Mouse (Mus musculus) hindbrain, embryonic 12.5 days (tissue): ENCODE data around the gene Sdccag8. TPM values are rescaled to one million over a fixed set of nuclear protein-coding genes. Genes with fewer than 3 reads are reported as not detected.
A peak's percentile ranks its signal among the peaks of the same experiment; 100 is the strongest.
"Not testable (repeated sequence)": the region's sequence is repeated elsewhere in the genome, so short reads cannot be mapped to it uniquely, and the experiment has no call there.

Source experiments
- ATAC-seq: fragments of 200-750 bp; cut with Nextera tagmentation; 2 replicates; pipeline ENCODE4 v1.8.0; 2017; ENCODE audit warnings: moderate TSS enrichment; ENCODE audit not compliant: low FRiP score
- H3K27ac ChIP-seq: fragments of 300-500 bp; sonication (generic); 2 replicates; pipeline ENCODE4 v1.5.1; 2016; ENCODE audit warnings: mild to moderate bottlenecking
- H3K27me3 ChIP-seq: fragments of 300-500 bp; sonication (generic); 2 replicates; pipeline ENCODE4 v1.6.1; 2016; ENCODE audit warnings: mild to moderate bottlenecking
- H3K36me3 ChIP-seq: fragments of 300-500 bp; sonication (generic); 2 replicates; pipeline ENCODE4 v1.6.1; 2016; ENCODE audit warnings: mild to moderate bottlenecking
- H3K4me1 ChIP-seq: fragments of 300-500 bp; sonication (generic); 2 replicates; pipeline ENCODE4 v1.6.1; 2016
- H3K4me2 ChIP-seq: fragments of 300-500 bp; sonication (generic); replicated peaks from 2 replicates; pipeline ENCODE4 v1.6.1; 2016; ENCODE audit warnings: mild to moderate bottlenecking
- H3K4me3 ChIP-seq: fragments of 300-500 bp; sonication (generic); 2 replicates; pipeline ENCODE4 v1.5.1; 2016; ENCODE audit warnings: mild to moderate bottlenecking
- H3K9ac ChIP-seq: fragments of 300-500 bp; sonication (generic); 2 replicates; pipeline ENCODE4 v1.6.1; 2016; ENCODE audit warnings: mild to moderate bottlenecking, moderate library complexity
- H3K9me3 ChIP-seq: fragments of 300-500 bp; sonication (generic); replicated peaks from 2 replicates; pipeline ENCODE4 v1.6.1; 2016; ENCODE audit warnings: mild to moderate bottlenecking
- WGBS: fragments of 180-500 bp; shearing (Covaris S2); methylation state at CpG from one replicate; pipeline ENCODE4 v1.1.7; 2016; 5-methylcytosine and 5-hydroxymethylcytosine counted together
- polyA plus RNA-seq: library from polyadenylated mRNA; unstranded; fragments of >200 nt; fragmentation: Nextera tagmentation; extraction: Ambion mirVana; gene quantifications from 2 replicates; pipeline ENCODE4 v1.2.1, GENCODE M21; 2016

Gene Sdccag8
- polyA plus RNA-seq, 1 experiment from 2014 or later = 24.8 TPM

GRCm38 (mm10) chr1:176832607-176833006 lies 18.1 kb downstream of the Sdccag8 start:
- Histone ChIP-seq H3K27ac (no peak overlapping the region), H3K9me3 (no peaks in the 10 kb centered on the region), H3K36me3 (peaks cover 4% of the 10 kb centered on the region; the same call in 1 of the 2 replicates), H3K27me3 (peaks cover 11% of the 10 kb centered on the region), H3K9ac (no peak overlapping the region), H3K4me1 (peaks cover 9% of the 10 kb centered on the region), H3K4me2 (no peak overlapping the region), H3K4me3 (no peak overlapping the region)
- no peak for ATAC-seq
- 89% methylated on average over 8 of the region's 8 CpGs for WGBS

- ATAC-seq = no peak
- H3K9me3 ChIP-seq = no peaks in the 10 kb centered on the region
- H3K4me3 ChIP-seq = no peak overlapping the region
- H3K9ac ChIP-seq = no peak overlapping the region
- H3K36me3 ChIP-seq = peaks cover 4% of the 10 kb centered on the region; the same call in 1 of the 2 replicates
- H3K27ac ChIP-seq = no peak overlapping the region
- H3K27me3 ChIP-seq = peaks cover 11% of the 10 kb centered on the region
- peaks cover 9% of the 10 kb centered on the region for H3K4me1 ChIP-seq
- H3K4me2 ChIP-seq = no peak overlapping the region
These were observed 18.8 kb downstream of the Sdccag8 start for GRCm38 (mm10) chr1:176833257-176833656.

- Histone ChIP-seq H3K4me3 (no peak overlapping the region), H3K9me3 (no peaks in the 10 kb centered on the region), H3K4me2 (no peak overlapping the region), H3K27me3 (peaks cover 11% of the 10 kb centered on the region), H3K9ac (no peak overlapping the region), H3K27ac (no peak overlapping the region), H3K36me3 (peaks cover 4% of the 10 kb centered on the region; the same call in 1 of the 2 replicates), H3K4me1 (peaks cover 9% of the 10 kb centered on the region)
- ATAC-seq = no peak
- WGBS = 89% methylated on average over 3 of the region's 3 CpGs
These were observed 19.5 kb downstream of the Sdccag8 start for GRCm38 (mm10) chr1:176833948-176834347.

GRCm38 (mm10) chr1:176834880-176835279 lies 20.4 kb downstream of the Sdccag8 start:
- 46% methylated on average over 6 of the region's 6 CpGs for WGBS
- no peak overlapping the region for H3K27ac ChIP-seq
- no peaks in the 10 kb centered on the region for H3K9me3 ChIP-seq
- peaks cover 4% of the 10 kb centered on the region; the same call in 1 of the 2 replicates for H3K36me3 ChIP-seq
- H3K4me2 ChIP-seq = no peak overlapping the region
- peaks cover 11% of the 10 kb centered on the region for H3K27me3 ChIP-seq
- H3K4me1 ChIP-seq = peaks cover 9% of the 10 kb centered on the region
- no peak overlapping the region for H3K4me3 ChIP-seq
- ATAC-seq = no peak
- no peak overlapping the region for H3K9ac ChIP-seq

GRCm38 (mm10) chr1:176835501-176836294 lies 21.2 kb downstream of the Sdccag8 start:
- Histone ChIP-seq H3K9me3 (no peaks in the 10 kb centered on the region), H3K4me1 (peaks cover 9% of the 10 kb centered on the region), H3K27ac (no peak overlapping the region), H3K4me3 (peak overlapping the region; percentile 37), H3K36me3 (peaks cover 4% of the 10 kb centered on the region; the same call in 1 of the 2 replicates), H3K4me2 (peak overlapping the region; percentile 77), H3K27me3 (peaks cover 11% of the 10 kb centered on the region), H3K9ac (peak overlapping the region; percentile 62)
- 1% methylated on average over 41 of the region's 41 CpGs for WGBS
- no peak for ATAC-seq

- peaks cover 11% of the 10 kb centered on the region for H3K27me3 ChIP-seq
- not testable (repeated sequence) for H3K4me2 ChIP-seq, H3K9me3 ChIP-seq, H3K36me3 ChIP-seq, H3K4me3 ChIP-seq, H3K4me1 ChIP-seq, H3K9ac ChIP-seq, ATAC-seq, H3K27ac ChIP-seq
- 75% methylated on average over 7 of the region's 7 CpGs for WGBS
These were observed 22.1 kb downstream of the Sdccag8 start for GRCm38 (mm10) chr1:176836562-176836961.

- Histone ChIP-seq H3K9me3 (no peaks in the 10 kb centered on the region), H3K4me2 (no peak overlapping the region), H3K27ac (no peak overlapping the region), H3K9ac (no peak overlapping the region), H3K4me1 (no peaks in the 10 kb centered on the region), H3K27me3 (no peaks in the 10 kb centered on the region), H3K36me3 (peaks cover 13% of the 10 kb centered on the region; the same call in 1 of the 2 replicates), H3K4me3 (no peak overlapping the region)
- 77% methylated on average over 17 of the region's 17 CpGs for WGBS
- no peak for ATAC-seq
These were observed 30.9 kb downstream of the Sdccag8 start for GRCm38 (mm10) chr1:176845082-176845977.

GRCm38 (mm10) chr1:176847118-176847859 lies 32.8 kb downstream of the Sdccag8 start:
- Histone ChIP-seq H3K9me3 (0 out of 2 replicates have a peak, but pooled peaks cover 2% of the 10 kb centered on the region), H3K36me3 (peaks cover 20% of the 10 kb centered on the region), H3K27me3 (no peaks in the 10 kb centered on the region), H3K27ac (no peak overlapping the region), H3K4me3 (no peak overlapping the region), H3K9ac (no peak overlapping the region), H3K4me2 (no peak overlapping the region), H3K4me1 (no peaks in the 10 kb centered on the region)
- 73% methylated on average over 10 of the region's 10 CpGs for WGBS
- ATAC-seq = peak; percentile 68; the same call in 1 of the 2 replicates

- 77% methylated on average over 11 of the region's 11 CpGs for WGBS
- H3K27ac ChIP-seq = no peak overlapping the region
- peaks cover 33% of the 10 kb centered on the region for H3K36me3 ChIP-seq
- no peak overlapping the region for H3K4me3 ChIP-seq
- no peaks in the 10 kb centered on the region for H3K27me3 ChIP-seq
- H3K4me1 ChIP-seq = no peaks in the 10 kb centered on the region
- no peak overlapping the region for H3K9ac ChIP-seq
- no peak for ATAC-seq
- no peak overlapping the region for H3K4me2 ChIP-seq
- H3K9me3 ChIP-seq = 0 out of 2 replicates have a peak, but pooled peaks cover 7% of the 10 kb centered on the region
These were observed 34.3 kb downstream of the Sdccag8 start for GRCm38 (mm10) chr1:176848613-176849290.

GRCm38 (mm10) chr1:176849377-176849776 lies 34.9 kb downstream of the Sdccag8 start:
- peaks cover 33% of the 10 kb centered on the region for H3K36me3 ChIP-seq
- no peak overlapping the region for H3K9ac ChIP-seq
- H3K27me3 ChIP-seq = no peaks in the 10 kb centered on the region
- no peak for ATAC-seq
- WGBS = 92% methylated on average over 2 of the region's 2 CpGs
- no peak overlapping the region for H3K4me2 ChIP-seq
- H3K27ac ChIP-seq = no peak overlapping the region
- 0 out of 2 replicates have a peak, but pooled peaks cover 7% of the 10 kb centered on the region for H3K9me3 ChIP-seq
- no peak overlapping the region for H3K4me3 ChIP-seq
- H3K4me1 ChIP-seq = no peaks in the 10 kb centered on the region

GRCm38 (mm10) chr1:176851401-176851800 lies 36.9 kb downstream of the Sdccag8 start:
- H3K4me1 ChIP-seq = no peaks in the 10 kb centered on the region
- H3K4me2 ChIP-seq = no peak overlapping the region
- H3K27me3 ChIP-seq = no peaks in the 10 kb centered on the region
- 95% methylated on average over 7 of the region's 7 CpGs for WGBS
- no peak overlapping the region for H3K4me3 ChIP-seq
- no peak overlapping the region for H3K9ac ChIP-seq
- H3K27ac ChIP-seq = no peak overlapping the region
- 0 out of 2 replicates have a peak, but pooled peaks cover 7% of the 10 kb centered on the region for H3K9me3 ChIP-seq
- no peak for ATAC-seq
- H3K36me3 ChIP-seq = peaks cover 26% of the 10 kb centered on the region
